ENCODE assay signal across 11 mouse cellular contexts in the genomic region with DNA sequence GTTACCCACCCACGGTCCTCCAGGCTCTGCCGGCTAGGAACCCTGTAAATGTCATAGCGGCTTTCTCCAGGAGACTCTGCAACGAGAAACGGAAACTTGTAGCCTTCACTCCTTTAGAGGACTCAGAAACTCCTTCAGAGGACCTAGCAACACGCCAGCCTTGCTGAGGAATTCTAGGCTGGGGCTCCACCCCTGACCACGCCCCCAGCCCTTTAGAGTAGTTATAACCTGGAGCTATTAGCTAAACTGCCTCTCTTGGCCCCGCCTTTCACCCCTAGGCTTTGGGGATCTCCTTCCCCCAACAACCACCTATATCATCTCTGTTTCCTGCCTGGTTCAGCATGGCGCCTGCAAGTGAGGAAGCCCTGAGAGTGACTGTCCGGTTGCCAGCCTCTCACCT. TPM values are rescaled to one million over a fixed set of nuclear protein-coding genes. Genes with fewer than 3 reads are reported as not detected.
DNase-seq lines count a peak whose midpoint lies in the region; ATAC-seq and TF ChIP-seq lines count a peak whose summit lies in the region.
"Had no signal": no experiment of that assay in that cellular context is flagged by ENCODE, and none has a peak within 500 bp of the region (broad histone marks: within the 10 kb centered on the region; RNA-seq: fewer than 3 reads in every experiment).

No protein-coding gene starts in this region.

- H3K4me3 ChIP-seq in intestine, embryonic 14.5 days (ENCODE audit: low read depth, low read length), result no peak overlapping the region
- H3K4me3 ChIP-seq in intestine, postnatal 0 days (ENCODE audit: low read depth, low read length), result no peak overlapping the region
- H3K4me3 ChIP-seq in limb, embryonic 14.5 days (replicated peaks; ENCODE audit: low read length), result no peak overlapping the region
- no peak overlapping the region for H3K4me3 ChIP-seq in neural tube, embryonic 15.5 days (replicated peaks)
- H3K4me3 ChIP-seq: hindbrain, embryonic 15.5 days had no signal

- WGBS in intestine, embryonic 14.5 days, result 32% methylated on average over 10 of the region's 10 CpGs
- 45% methylated on average over 10 of the region's 10 CpGs for WGBS in intestine, postnatal 0 days
- WGBS in limb, embryonic 14.5 days, result 23% methylated on average over 10 of the region's 10 CpGs
- WGBS in neural tube, embryonic 15.5 days, result 31% methylated on average over 10 of the region's 10 CpGs

- peaks cover 7% of the 10 kb centered on the region; the same call in 1 of the 2 replicates for H3K4me1 ChIP-seq in intestine, embryonic 14.5 days (replicated peaks; ENCODE audit: control insufficient read depth, insufficient read depth, low read length)
- H3K4me1 ChIP-seq in intestine, postnatal 0 days (replicated peaks; ENCODE audit: control insufficient read depth, insufficient read depth, low read length), result no peaks in the 10 kb centered on the region
- H3K4me1 ChIP-seq in limb, embryonic 14.5 days (ENCODE audit: control insufficient read depth, insufficient read depth, low read length), result no peaks in the 10 kb centered on the region
- no peaks in the 10 kb centered on the region for H3K4me1 ChIP-seq in neural tube, embryonic 15.5 days
- H3K4me1 ChIP-seq: hindbrain, embryonic 15.5 days had no signal

- no peak for ATAC-seq in intestine, embryonic 14.5 days (replicated peaks; ENCODE audit: low FRiP score, low TSS enrichment, low read depth)
- no peak for ATAC-seq in intestine, postnatal 0 days
- ATAC-seq in limb, embryonic 14.5 days (ENCODE audit: low FRiP score, low read depth), result no peak
- ATAC-seq in frontal cortex, adult (ENCODE audit: low TSS enrichment), result no peak
- ATAC-seq in neural tube, embryonic 15.5 days (ENCODE audit: low FRiP score), result no peak
- ATAC-seq: activated CD4-positive, CD25-positive, alpha-beta regulatory T cell, adult 4 months had no signal

- no peak overlapping the region for H3K9ac ChIP-seq in intestine, embryonic 14.5 days (ENCODE audit: low read length)
- no peak overlapping the region for H3K9ac ChIP-seq in intestine, postnatal 0 days (ENCODE audit: low read depth, low read length)
- no peak overlapping the region for H3K9ac ChIP-seq in limb, embryonic 14.5 days (ENCODE audit: low read depth, low read length, severe bottlenecking)
- H3K9ac ChIP-seq in neural tube, embryonic 15.5 days (replicated peaks), result no peak overlapping the region
- H3K9ac ChIP-seq: hindbrain, embryonic 15.5 days had no signal

- peaks cover 12% of the 10 kb centered on the region for H3K27me3 ChIP-seq in intestine, embryonic 14.5 days (replicated peaks; ENCODE audit: control insufficient read depth, insufficient read depth, low read length)
- H3K27me3 ChIP-seq in intestine, postnatal 0 days (replicated peaks; ENCODE audit: control insufficient read depth, insufficient read depth, low read length), result no peaks in the 10 kb centered on the region
- peaks cover 21% of the 10 kb centered on the region for H3K27me3 ChIP-seq in limb, embryonic 14.5 days (ENCODE audit: control insufficient read depth, insufficient read depth, low read length)
- H3K27me3 ChIP-seq in neural tube, embryonic 15.5 days (replicated peaks), result peaks cover 23% of the 10 kb centered on the region

- no peak for TF ChIP-seq POLR2A in limb, embryonic 14.5 days (IDR thresholded peaks at IDR 0.05; ENCODE audit: borderline replicate concordance, extremely low read depth, insufficient read depth, insufficient read length)

- no peak overlapping the region for H3K27ac ChIP-seq in intestine, embryonic 14.5 days (ENCODE audit: low read depth)
- H3K27ac ChIP-seq in intestine, postnatal 0 days (ENCODE audit: low read depth, low read length), result no peak overlapping the region
- no peak overlapping the region for H3K27ac ChIP-seq in limb, embryonic 14.5 days (replicated peaks; ENCODE audit: low read depth, low read length)
- no peak overlapping the region for H3K27ac ChIP-seq in neural tube, embryonic 15.5 days (replicated peaks)
- H3K27ac ChIP-seq: hindbrain, embryonic 15.5 days had no signal

- H3K4me2 ChIP-seq in intestine, embryonic 14.5 days (ENCODE audit: low read length), result peak overlapping the region; percentile 23; the same call in 1 of the 2 replicates
- H3K4me2 ChIP-seq in intestine, postnatal 0 days (replicated peaks; ENCODE audit: low read depth), result no peak overlapping the region
- peak overlapping the region; percentile 23; the same call in 1 of the 2 replicates for H3K4me2 ChIP-seq in limb, embryonic 14.5 days (replicated peaks; ENCODE audit: low read depth, low read length, severe bottlenecking)
- H3K4me2 ChIP-seq in neural tube, embryonic 15.5 days, result no peak overlapping the region
- H3K4me2 ChIP-seq: hindbrain, embryonic 15.5 days had no signal

- no peak for DNase-seq in intestine, embryonic 14.5 days (ENCODE audit: low spot score)
- DNase-seq in ES-CJ7 (ENCODE audit: low read depth, low spot score), result peak; percentile 80
- DNase-seq in ZHBTc4 (ENCODE audit: low read depth, low spot score), result peak; percentile 89
- no peak for DNase-seq in limb, embryonic 14.5 days (ENCODE audit: low spot score)
- DNase-seq: cerebellum, adult 9-10 months; heart, adult 11 months had no signal

- no peaks in the 10 kb centered on the region for H3K36me3 ChIP-seq in intestine, embryonic 14.5 days (ENCODE audit: control insufficient read depth, insufficient read depth, low read length)
- H3K36me3 ChIP-seq in intestine, postnatal 0 days (ENCODE audit: control insufficient read depth, insufficient read depth), result peaks cover 48% of the 10 kb centered on the region
- no peaks in the 10 kb centered on the region for H3K36me3 ChIP-seq in limb, embryonic 14.5 days (ENCODE audit: control insufficient read depth, insufficient read depth, low read length)
- no peaks in the 10 kb centered on the region; the same call in 1 of the 2 replicates for H3K36me3 ChIP-seq in neural tube, embryonic 15.5 days
- H3K36me3 ChIP-seq: hindbrain, embryonic 15.5 days had no signal

- no peak for TF ChIP-seq CTCF in intestine, postnatal 0 days (IDR thresholded peaks at IDR 0.05; ENCODE audit: low read depth)

- no peaks in the 10 kb centered on the region for H3K9me3 ChIP-seq in intestine, embryonic 14.5 days (ENCODE audit: control insufficient read depth, low read length)
- no peaks in the 10 kb centered on the region for H3K9me3 ChIP-seq in intestine, postnatal 0 days (ENCODE audit: control insufficient read depth)
- H3K9me3 ChIP-seq in limb, embryonic 14.5 days (ENCODE audit: control insufficient read depth, low read length), result no peaks in the 10 kb centered on the region
- no peaks in the 10 kb centered on the region for H3K9me3 ChIP-seq in neural tube, embryonic 15.5 days (replicated peaks)
- H3K9me3 ChIP-seq: hindbrain, embryonic 15.5 days had no signal

RNA-seq across cellular contexts. Expression of gene Tjp3, which starts 11.9 kb away (rescaled TPM):
- 35.1 and 44.4 TPM in 2 replicates for polyA plus RNA-seq in intestine, embryonic 14.5 days (2014; fragmentation: Nextera tagmentation; extraction: Ambion mirVana)
- polyA plus RNA-seq in intestine, postnatal 0 days (2015; fragmentation: Nextera tagmentation; extraction: Ambion mirVana), result 43.2 and 43.4 TPM in 2 replicates
- 2.8 and 3.5 TPM in 2 replicates for polyA plus RNA-seq in limb, embryonic 14.5 days (2012; rRNA removed)
- polyA plus RNA-seq in limb, embryonic 14.5 days (2014; fragmentation: Nextera tagmentation; extraction: Ambion mirVana), result 5.2 and 6.4 TPM in 2 replicates
- polyA plus RNA-seq in neural tube, embryonic 15.5 days (2015; fragmentation: Nextera tagmentation; extraction: Ambion mirVana), result 4.1 and 7.9 TPM in 2 replicates

RNA-seq across cellular contexts. Expression of gene Apba3, which starts 12.7 kb away (rescaled TPM):
- polyA plus RNA-seq in intestine, embryonic 14.5 days (2014; fragmentation: Nextera tagmentation; extraction: Ambion mirVana), result 51.0 and 51.7 TPM in 2 replicates
- 75.2 and 75.4 TPM in 2 replicates for polyA plus RNA-seq in intestine, postnatal 0 days (2015; fragmentation: Nextera tagmentation; extraction: Ambion mirVana)
- polyA plus RNA-seq in limb, embryonic 14.5 days (2012; rRNA removed), result 77.9 and 102 TPM in 2 replicates
- 58.2 and 59.2 TPM in 2 replicates for polyA plus RNA-seq in limb, embryonic 14.5 days (2014; fragmentation: Nextera tagmentation; extraction: Ambion mirVana)
- 38.0 and 39.1 TPM in 2 replicates for polyA plus RNA-seq in neural tube, embryonic 15.5 days (2015; fragmentation: Nextera tagmentation; extraction: Ambion mirVana)

RNA-seq across cellular contexts. Expression of gene Mrpl54, which starts 12.8 kb away (rescaled TPM):
- 253 and 260 TPM in 2 replicates for polyA plus RNA-seq in intestine, embryonic 14.5 days (2014; fragmentation: Nextera tagmentation; extraction: Ambion mirVana)
- 268 and 287 TPM in 2 replicates for polyA plus RNA-seq in intestine, postnatal 0 days (2015; fragmentation: Nextera tagmentation; extraction: Ambion mirVana)
- 93.0 and 124 TPM in 2 replicates for polyA plus RNA-seq in limb, embryonic 14.5 days (2012; rRNA removed)
- polyA plus RNA-seq in limb, embryonic 14.5 days (2014; fragmentation: Nextera tagmentation; extraction: Ambion mirVana), result 200 and 202 TPM in 2 replicates
- polyA plus RNA-seq in neural tube, embryonic 15.5 days (2015; fragmentation: Nextera tagmentation; extraction: Ambion mirVana), result 155 and 160 TPM in 2 replicates

RNA-seq across cellular contexts. Expression of gene Pip5k1c, which starts 13.3 kb away (rescaled TPM):
- polyA plus RNA-seq in intestine, embryonic 14.5 days (2014; fragmentation: Nextera tagmentation; extraction: Ambion mirVana), result 57.3 and 57.5 TPM in 2 replicates
- 27.2 and 27.6 TPM in 2 replicates for polyA plus RNA-seq in intestine, postnatal 0 days (2015; fragmentation: Nextera tagmentation; extraction: Ambion mirVana)
- polyA plus RNA-seq in limb, embryonic 14.5 days (2012; rRNA removed), result 70.4 and 93.4 TPM in 2 replicates
- 53.0 and 60.4 TPM in 2 replicates for polyA plus RNA-seq in limb, embryonic 14.5 days (2014; fragmentation: Nextera tagmentation; extraction: Ambion mirVana)
- polyA plus RNA-seq in neural tube, embryonic 15.5 days (2015; fragmentation: Nextera tagmentation; extraction: Ambion mirVana), result 116 and 124 TPM in 2 replicates

RNA-seq across cellular contexts. Expression of gene Matk, which starts 26.8 kb away (rescaled TPM):
- polyA plus RNA-seq in intestine, embryonic 14.5 days (2014; fragmentation: Nextera tagmentation; extraction: Ambion mirVana), result 2.5 and 4.1 TPM in 2 replicates
- polyA plus RNA-seq in intestine, postnatal 0 days (2015; fragmentation: Nextera tagmentation; extraction: Ambion mirVana), result 0.66 and 1.2 TPM in 2 replicates
- 9.9 and 10.6 TPM in 2 replicates for polyA plus RNA-seq in limb, embryonic 14.5 days (2012; rRNA removed)
- polyA plus RNA-seq in limb, embryonic 14.5 days (2014; fragmentation: Nextera tagmentation; extraction: Ambion mirVana), result 5.9 and 6.8 TPM in 2 replicates
- polyA plus RNA-seq in neural tube, embryonic 15.5 days (2015; fragmentation: Nextera tagmentation; extraction: Ambion mirVana), result 37.1 and 48.3 TPM in 2 replicates

Comparison
In these comparisons a context has a peak if more than half of its experiments do, and no peak if none do; other contexts are left out.
1. H3K4me2 ChIP-seq: peak in intestine, embryonic 14.5 days (single experiment) and limb, embryonic 14.5 days (single experiment); none in intestine, postnatal 0 days (single experiment) and neural tube, embryonic 15.5 days (single experiment).
2. DNase-seq: peak in ES-CJ7 (single experiment) and ZHBTc4 (single experiment); none in intestine, embryonic 14.5 days (single experiment) and limb, embryonic 14.5 days (single experiment).